Mouse (Mus musculus): ENCODE measurements around the gene Opalin. TPM values are rescaled to one million over a fixed set of nuclear protein-coding genes. Genes with fewer than 3 reads are reported as not detected.

The Opalin gene
- polyA plus RNA-seq (2016; fragmentation: Nextera tagmentation; extraction: Ambion mirVana) = not detected in 2 replicates

GRCm38 (mm10) chr19:41076906-41077305 lies at the start of gene Opalin:
Gene Opalin, minus strand, starts transcription at chr19:41077113.
- Histone ChIP-seq H3K9me3 (replicated peaks) (no peaks in the 10 kb centered on the region), H3K27me3 (replicated peaks) (no peaks in the 10 kb centered on the region), H3K27ac (no peak within 1 kb of the TSS), H3K4me1 (no peaks in the 10 kb centered on the region), H3K9ac (no peak within 1 kb of the TSS), H3K4me2 (no peak within 1 kb of the TSS), H3K36me3 (no peaks in the 10 kb centered on the region), H3K4me3 (no peak within 1 kb of the TSS)
- 63% methylated on average over 3 of the region's 3 CpGs for WGBS (ENCODE audit: insufficient replicate concordance)
- ATAC-seq = no peak

DNA sequence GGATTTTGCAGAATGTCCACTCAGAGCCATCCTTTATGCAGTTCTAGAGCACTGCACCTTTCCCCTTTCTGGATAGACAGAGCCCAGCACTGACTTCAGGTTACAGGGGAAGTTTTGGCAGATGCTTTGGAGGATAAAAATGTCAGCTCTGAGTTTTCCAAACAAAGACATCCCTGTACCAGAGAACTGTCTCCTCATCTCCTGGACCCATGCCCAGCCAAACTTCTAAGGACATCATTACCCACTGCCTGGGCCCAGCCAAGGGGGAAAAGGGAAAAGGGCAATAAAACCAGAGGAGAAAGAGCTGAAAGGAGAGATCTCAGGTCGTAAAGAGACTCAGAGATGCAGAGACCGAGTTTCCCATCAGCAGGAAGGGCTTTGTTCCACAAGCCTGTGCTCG lies 46.1 kb upstream of the Opalin start:
- WGBS (ENCODE audit: insufficient replicate concordance) = 44% methylated on average over 3 of the region's 3 CpGs
- Histone ChIP-seq H3K27ac (no peak overlapping the region), H3K9me3 (replicated peaks) (no peaks in the 10 kb centered on the region), H3K4me1 (no peaks in the 10 kb centered on the region), H3K4me3 (no peak overlapping the region), H3K9ac (no peak overlapping the region), H3K4me2 (no peak overlapping the region), H3K36me3 (no peaks in the 10 kb centered on the region), H3K27me3 (replicated peaks) (no peaks in the 10 kb centered on the region)
- ATAC-seq = no peak

DNA sequence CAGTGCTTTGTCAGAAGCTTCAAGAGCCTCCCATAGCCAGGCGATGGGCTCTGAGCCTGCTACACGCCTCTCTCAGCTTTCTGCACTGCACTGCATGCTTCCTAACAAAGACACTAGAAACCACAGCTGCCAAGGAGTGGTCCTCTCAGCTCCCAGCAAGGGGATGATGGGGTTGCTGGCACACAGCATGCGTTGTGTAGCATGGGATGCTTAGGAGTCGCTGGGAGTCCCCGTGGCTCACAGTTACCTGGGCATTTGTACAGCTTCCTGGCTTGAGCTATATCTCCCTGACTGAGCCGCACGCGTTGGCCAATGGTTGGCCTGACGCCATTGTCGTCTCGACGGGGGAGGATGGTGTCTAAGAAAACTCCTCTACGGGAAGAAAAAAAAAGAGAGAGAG lies 43.0 kb upstream of the Opalin start:
- Histone ChIP-seq H3K9ac (no peak overlapping the region), H3K4me1 (no peaks in the 10 kb centered on the region), H3K9me3 (replicated peaks) (no peaks in the 10 kb centered on the region), H3K4me2 (no peak overlapping the region), H3K4me3 (no peak overlapping the region), H3K27me3 (replicated peaks) (no peaks in the 10 kb centered on the region), H3K27ac (no peak overlapping the region), H3K36me3 (no peaks in the 10 kb centered on the region)
- no peak for ATAC-seq
- 82% methylated on average over 13 of the region's 13 CpGs for WGBS (ENCODE audit: insufficient replicate concordance)

GRCm38 (mm10) chr19:41118346-41118745 lies 41.4 kb upstream of the Opalin start:
- Histone ChIP-seq H3K4me2 (no peak overlapping the region), H3K4me3 (no peak overlapping the region), H3K27ac (no peak overlapping the region), H3K27me3 (replicated peaks) (no peaks in the 10 kb centered on the region), H3K9ac (no peak overlapping the region), H3K4me1 (no peaks in the 10 kb centered on the region), H3K36me3 (no peaks in the 10 kb centered on the region), H3K9me3 (replicated peaks) (no peaks in the 10 kb centered on the region)
- WGBS (ENCODE audit: insufficient replicate concordance) = 48% methylated on average over 6 of the region's 6 CpGs
- ATAC-seq = no peak

DNA sequence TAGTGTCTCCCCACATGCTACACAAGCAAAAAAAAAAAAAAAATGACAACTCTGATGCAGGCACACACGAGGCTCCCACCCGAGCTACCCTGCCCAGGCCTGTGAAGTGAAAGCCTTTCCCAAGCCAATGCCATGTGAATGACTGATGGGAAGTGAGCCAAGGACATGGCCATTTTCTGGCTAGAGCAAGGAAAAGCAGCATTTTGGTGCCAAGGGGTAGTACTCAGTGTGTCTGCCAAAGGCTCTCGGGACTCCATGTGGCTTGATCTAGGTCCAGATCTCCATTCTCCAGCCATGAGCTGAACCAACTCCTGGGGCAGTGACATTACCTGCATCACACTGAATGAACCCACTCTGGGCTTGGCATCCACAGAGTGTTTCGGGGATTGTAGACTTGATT lies 40.4 kb upstream of the Opalin start:
- WGBS (ENCODE audit: insufficient replicate concordance) = 46% methylated on average over 4 of the region's 4 CpGs
- Histone ChIP-seq H3K4me1 (no peaks in the 10 kb centered on the region), H3K27me3 (replicated peaks) (no peaks in the 10 kb centered on the region), H3K4me2 (no peak overlapping the region), H3K4me3 (no peak overlapping the region), H3K36me3 (no peaks in the 10 kb centered on the region), H3K27ac (no peak overlapping the region), H3K9ac (no peak overlapping the region), H3K9me3 (replicated peaks) (no peaks in the 10 kb centered on the region)
- no peak for ATAC-seq

DNA sequence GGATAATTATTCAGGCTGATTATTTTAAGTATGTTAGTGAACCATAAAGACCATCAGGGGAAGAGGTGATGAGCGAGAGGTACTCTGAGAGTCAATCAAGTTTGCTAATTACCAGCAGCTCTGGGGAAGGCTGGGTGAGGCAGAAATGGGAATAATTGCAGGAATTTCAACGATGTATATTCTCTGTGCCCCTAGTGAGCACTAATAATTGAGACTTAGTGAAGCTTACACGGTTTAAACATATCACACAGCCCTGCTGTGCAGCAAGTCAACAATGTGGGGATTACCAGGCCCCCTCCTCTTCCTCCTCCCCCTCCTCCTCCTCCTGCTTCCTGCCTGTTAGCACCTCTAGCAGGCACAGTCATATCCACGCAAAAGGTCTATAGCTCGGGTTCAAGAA lies 37.7 kb upstream of the Opalin start:
- no peak for ATAC-seq
- Histone ChIP-seq H3K36me3 (no peaks in the 10 kb centered on the region), H3K4me2 (no peak overlapping the region), H3K9me3 (replicated peaks) (no peaks in the 10 kb centered on the region), H3K27me3 (replicated peaks) (no peaks in the 10 kb centered on the region), H3K4me3 (no peak overlapping the region), H3K27ac (no peak overlapping the region), H3K9ac (no peak overlapping the region), H3K4me1 (no peaks in the 10 kb centered on the region)
- 31% methylated on average over 5 of the region's 5 CpGs for WGBS (ENCODE audit: insufficient replicate concordance)

DNA sequence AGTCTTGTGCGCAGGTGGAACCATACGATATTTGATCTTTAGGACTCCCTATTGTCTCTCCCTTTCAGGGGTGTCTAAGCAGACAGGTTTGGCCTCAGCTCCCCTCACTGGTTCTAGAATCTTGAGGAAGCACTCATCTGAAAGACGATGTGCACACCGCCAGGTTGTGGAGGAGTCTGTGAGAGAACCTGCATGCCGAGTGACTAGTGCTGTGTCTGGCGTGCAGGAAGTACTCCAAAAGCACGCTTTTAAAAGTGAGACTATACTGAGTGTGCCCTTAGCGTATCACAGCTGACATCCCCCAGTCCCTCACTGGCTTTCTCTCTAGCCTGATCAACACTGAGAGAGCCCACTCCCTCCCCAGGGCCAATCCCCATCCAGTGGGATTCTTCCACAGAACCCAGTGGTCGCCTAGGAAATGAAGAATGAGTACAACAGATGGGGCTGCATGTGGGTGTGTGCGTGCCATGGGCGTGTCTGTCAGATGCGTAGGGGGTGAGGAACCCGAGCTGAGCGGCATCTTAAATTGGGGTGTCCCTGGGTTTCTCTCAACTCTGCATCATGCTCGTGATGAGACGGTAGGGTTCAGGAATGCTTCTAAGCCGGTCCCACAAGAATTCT lies 37.1 kb upstream of the Opalin start:
- H3K27me3 ChIP-seq (replicated peaks) = no peaks in the 10 kb centered on the region
- H3K4me3 ChIP-seq = no peak overlapping the region
- H3K9me3 ChIP-seq (replicated peaks) = no peaks in the 10 kb centered on the region
- no peak overlapping the region for H3K4me2 ChIP-seq
- 73% methylated on average over 17 of the region's 17 CpGs for WGBS (ENCODE audit: insufficient replicate concordance)
- H3K9ac ChIP-seq = no peak overlapping the region
- H3K4me1 ChIP-seq = no peaks in the 10 kb centered on the region
- no peaks in the 10 kb centered on the region for H3K36me3 ChIP-seq
- ATAC-seq = no peak
- H3K27ac ChIP-seq = no peak overlapping the region

DNA sequence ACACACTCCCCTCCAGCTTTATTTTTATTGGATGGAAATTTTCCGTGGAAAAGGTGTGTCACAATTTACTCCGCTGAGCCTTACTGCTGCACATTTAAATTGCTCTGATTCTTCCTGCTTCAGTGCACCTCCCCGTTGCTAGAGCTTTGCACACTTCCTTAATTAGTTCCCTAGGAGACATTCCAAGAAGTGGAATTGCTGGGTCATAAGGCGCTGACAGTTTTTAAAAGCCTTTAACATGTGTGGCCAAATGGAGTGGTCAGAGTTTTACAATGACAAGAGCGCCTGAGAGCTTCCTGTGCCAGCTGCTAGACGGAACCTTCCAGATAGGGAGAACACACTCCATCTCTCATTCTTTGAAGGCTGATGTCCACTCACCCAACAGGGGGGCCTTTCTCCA lies 35.7 kb upstream of the Opalin start:
- H3K9me3 ChIP-seq (replicated peaks) = no peaks in the 10 kb centered on the region
- H3K4me3 ChIP-seq = no peak overlapping the region
- no peaks in the 10 kb centered on the region for H3K4me1 ChIP-seq
- no peak overlapping the region for H3K4me2 ChIP-seq
- ATAC-seq = no peak
- H3K9ac ChIP-seq = no peak overlapping the region
- H3K27ac ChIP-seq = no peak overlapping the region
- WGBS (ENCODE audit: insufficient replicate concordance) = 53% methylated on average over 6 of the region's 6 CpGs
- no peaks in the 10 kb centered on the region for H3K27me3 ChIP-seq (replicated peaks)
- no peaks in the 10 kb centered on the region for H3K36me3 ChIP-seq

- Histone ChIP-seq H3K27me3 (replicated peaks) (no peaks in the 10 kb centered on the region), H3K27ac (no peak overlapping the region), H3K36me3 (no peaks in the 10 kb centered on the region), H3K4me3 (no peak overlapping the region), H3K4me2 (no peak overlapping the region), H3K9me3 (replicated peaks) (no peaks in the 10 kb centered on the region), H3K9ac (no peak overlapping the region), H3K4me1 (no peaks in the 10 kb centered on the region)
- 54% methylated on average over 5 of the region's 5 CpGs for WGBS (ENCODE audit: insufficient replicate concordance)
- no peak for ATAC-seq
Observed at GRCm38 (mm10) chr19:41109991-41110390, 33.1 kb upstream of the Opalin start.

- no peak overlapping the region for H3K4me2 ChIP-seq
- no peaks in the 10 kb centered on the region for H3K9me3 ChIP-seq (replicated peaks)
- H3K27ac ChIP-seq = no peak overlapping the region
- H3K36me3 ChIP-seq = no peaks in the 10 kb centered on the region
- no peaks in the 10 kb centered on the region for H3K4me1 ChIP-seq
- no peak overlapping the region for H3K9ac ChIP-seq
- WGBS (ENCODE audit: insufficient replicate concordance) = 72% methylated on average over 8 of the region's 8 CpGs
- no peaks in the 10 kb centered on the region for H3K27me3 ChIP-seq (replicated peaks)
- no peak for ATAC-seq
- no peak overlapping the region for H3K4me3 ChIP-seq
Observed at GRCm38 (mm10) chr19:41109496-41109895, 32.6 kb upstream of the Opalin start.

DNA sequence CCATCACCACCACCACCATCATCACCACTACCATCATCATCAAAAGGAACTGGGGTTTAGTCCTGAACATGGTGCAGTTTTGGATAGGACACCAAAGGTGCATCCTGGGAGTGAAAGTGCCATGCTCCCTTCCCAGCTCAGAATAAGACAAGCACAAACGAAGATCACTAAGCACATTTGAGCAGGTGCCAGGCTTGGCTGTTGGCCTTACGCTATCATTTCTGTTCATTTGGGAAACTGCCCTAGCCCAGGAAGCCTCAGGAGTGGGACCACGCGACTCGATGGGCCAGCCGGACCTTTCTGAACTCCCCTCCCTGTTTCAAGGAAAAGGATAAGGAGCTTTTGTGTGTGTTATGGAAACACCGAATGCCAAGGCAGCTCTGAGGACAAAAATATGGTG lies 31.8 kb upstream of the Opalin start:
- Histone ChIP-seq H3K27ac (no peak overlapping the region), H3K4me2 (no peak overlapping the region), H3K4me1 (no peaks in the 10 kb centered on the region), H3K9ac (no peak overlapping the region), H3K4me3 (no peak overlapping the region), H3K36me3 (no peaks in the 10 kb centered on the region), H3K27me3 (replicated peaks) (no peaks in the 10 kb centered on the region), H3K9me3 (replicated peaks) (no peaks in the 10 kb centered on the region)
- WGBS (ENCODE audit: insufficient replicate concordance) = 75% methylated on average over 7 of the region's 7 CpGs
- ATAC-seq = no peak

GRCm38 (mm10) chr19:41107530-41107929 lies 30.6 kb upstream of the Opalin start:
- Histone ChIP-seq H3K4me2 (no peak overlapping the region), H3K9me3 (replicated peaks) (no peaks in the 10 kb centered on the region), H3K36me3 (no peaks in the 10 kb centered on the region), H3K4me3 (no peak overlapping the region), H3K9ac (no peak overlapping the region), H3K27ac (no peak overlapping the region), H3K4me1 (no peaks in the 10 kb centered on the region), H3K27me3 (replicated peaks) (no peaks in the 10 kb centered on the region)
- 61% methylated on average over 8 of the region's 8 CpGs for WGBS (ENCODE audit: insufficient replicate concordance)
- ATAC-seq = no peak

- no peaks in the 10 kb centered on the region for H3K27me3 ChIP-seq (replicated peaks)
- WGBS (ENCODE audit: insufficient replicate concordance) = 44% methylated on average over 8 of the region's 8 CpGs
- H3K27ac ChIP-seq = no peak overlapping the region
- H3K4me3 ChIP-seq = no peak overlapping the region
- H3K36me3 ChIP-seq = no peaks in the 10 kb centered on the region
- H3K9ac ChIP-seq = no peak overlapping the region
- no peak for ATAC-seq
- no peak overlapping the region for H3K4me2 ChIP-seq
- H3K9me3 ChIP-seq (replicated peaks) = no peaks in the 10 kb centered on the region
- no peaks in the 10 kb centered on the region for H3K4me1 ChIP-seq
Observed at GRCm38 (mm10) chr19:41104922-41105321, 28.0 kb upstream of the Opalin start.
